Mouse (Mus musculus) intestine, embryonic 15.5 days (tissue): ENCODE measurements at regions not wholly inside any gene's neighbourhood (a gene's known extent, or its start where the extent isn't known, plus 50 kb on each side); places are given as distances from the start of the nearest gene placed in this dataset.

Experiments
- ATAC-seq: fragments of 200-750 bp; cut with Nextera tagmentation; 2 replicates; pipeline ENCODE4 v1.8.0; 2017; ENCODE audit warnings: moderate TSS enrichment, moderate library complexity
- H3K27ac ChIP-seq: fragments of 300-500 bp; sonication (generic); 2 replicates; pipeline ENCODE4 v1.5.1; 2015; ENCODE audit warnings: mild to moderate bottlenecking, inconsistent platforms
- H3K27me3 ChIP-seq: fragments of 300-500 bp; sonication (generic); replicated peaks from 2 replicates; pipeline ENCODE4 v1.6.1; 2015; ENCODE audit warnings: inconsistent platforms
- H3K36me3 ChIP-seq: fragments of 300-500 bp; sonication (generic); 2 replicates; pipeline ENCODE4 v1.6.1; 2015; ENCODE audit warnings: inconsistent platforms
- H3K4me1 ChIP-seq: fragments of 300-500 bp; sonication (generic); replicated peaks from 2 replicates; pipeline ENCODE4 v1.6.1; 2015; ENCODE audit warnings: inconsistent platforms
- H3K4me2 ChIP-seq: fragments of 300-500 bp; sonication (generic); replicated peaks from 2 replicates; pipeline ENCODE4 v1.6.1; 2015; ENCODE audit warnings: mild to moderate bottlenecking, inconsistent platforms
- H3K4me3 ChIP-seq: fragments of 300-500 bp; sonication (generic); replicated peaks from 2 replicates; pipeline ENCODE4 v1.5.1; 2015; ENCODE audit warnings: inconsistent platforms
- H3K9ac ChIP-seq: fragments of 300-500 bp; sonication (generic); 2 replicates; pipeline ENCODE4 v1.6.1; 2015; ENCODE audit warnings: inconsistent platforms
- H3K9me3 ChIP-seq: fragments of 300-500 bp; sonication (generic); 2 replicates; pipeline ENCODE4 v1.6.1; 2016; ENCODE audit warnings: inconsistent platforms
- WGBS: fragments of 180-500 bp; shearing (Covaris S2); methylation state at CpG from one replicate; pipeline ENCODE4 v1.1.7; 2015; 5-methylcytosine and 5-hydroxymethylcytosine counted together

GRCm38 (mm10) chr3:35547696-35548095 is 206.2 kb upstream of the Atp11b start:
- H3K27me3 ChIP-seq = no peaks in the 10 kb centered on the region
- H3K36me3 ChIP-seq = no peaks in the 10 kb centered on the region
- no peak overlapping the region for H3K4me3 ChIP-seq
- no peak overlapping the region for H3K27ac ChIP-seq
- H3K9me3 ChIP-seq = no peaks in the 10 kb centered on the region
- H3K9ac ChIP-seq = no peak overlapping the region
- no peaks in the 10 kb centered on the region for H3K4me1 ChIP-seq
- ATAC-seq = no peak
- H3K4me2 ChIP-seq = no peak overlapping the region

DNA sequence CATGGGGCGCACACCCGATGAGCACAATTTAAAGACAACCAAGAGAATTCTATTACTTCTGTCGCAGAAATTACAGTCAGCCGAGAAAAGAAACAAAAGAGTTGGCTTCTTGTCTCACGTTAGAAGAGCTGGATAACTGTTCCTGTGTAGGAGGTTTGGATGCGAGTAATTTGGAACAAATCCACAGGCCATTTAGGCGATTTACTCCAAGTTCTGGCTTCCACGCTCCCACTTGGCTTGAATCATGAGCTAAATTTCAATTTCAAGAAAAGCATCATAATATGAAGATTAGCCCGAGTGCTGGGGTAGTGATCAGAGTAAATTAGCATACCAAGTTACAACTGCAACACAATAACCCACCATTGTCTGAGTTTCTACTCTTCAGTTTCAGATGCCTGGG is 202.1 kb upstream of the Atp11b start:
- WGBS = 85% methylated on average over 9 of the region's 9 CpGs
- no peak for ATAC-seq
- no peaks in the 10 kb centered on the region for H3K27me3 ChIP-seq
- no peaks in the 10 kb centered on the region for H3K36me3 ChIP-seq
- H3K4me3 ChIP-seq = no peak overlapping the region
- H3K9ac ChIP-seq = no peak overlapping the region
- H3K27ac ChIP-seq = no peak overlapping the region
- no peak overlapping the region for H3K4me2 ChIP-seq
- no peaks in the 10 kb centered on the region for H3K9me3 ChIP-seq
- H3K4me1 ChIP-seq = no peaks in the 10 kb centered on the region

DNA sequence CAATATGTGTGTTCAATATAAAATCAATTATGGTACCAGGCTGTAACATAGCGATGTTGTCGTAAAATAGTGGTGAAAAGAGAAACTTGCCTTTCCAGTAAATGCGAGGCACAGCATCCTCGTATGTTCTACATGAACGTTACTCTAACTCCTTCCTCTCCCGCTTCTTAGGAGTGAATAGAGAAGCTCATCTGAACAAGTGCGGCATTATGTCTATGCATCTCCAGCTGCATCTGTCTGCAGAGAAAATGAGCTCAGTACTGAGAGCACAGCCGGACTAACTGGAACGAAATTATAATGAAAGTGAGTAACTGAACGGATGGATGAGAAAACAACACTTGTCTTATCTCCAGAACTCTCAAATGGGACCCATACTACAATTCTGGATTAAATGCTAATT is 193.5 kb upstream of the Atp11b start:
- Histone ChIP-seq H3K4me2 (no peak overlapping the region), H3K9ac (no peak overlapping the region), H3K4me3 (no peak overlapping the region), H3K36me3 (no peaks in the 10 kb centered on the region), H3K9me3 (no peaks in the 10 kb centered on the region), H3K27ac (no peak overlapping the region), H3K27me3 (no peaks in the 10 kb centered on the region), H3K4me1 (no peaks in the 10 kb centered on the region)
- no peak for ATAC-seq
- 84% methylated on average over 10 of the region's 10 CpGs for whole genome bisulfite sequencing

- Histone ChIP-seq H3K9ac (no peak overlapping the region), H3K36me3 (no peaks in the 10 kb centered on the region), H3K4me1 (no peaks in the 10 kb centered on the region), H3K27me3 (no peaks in the 10 kb centered on the region), H3K4me3 (no peak overlapping the region), H3K27ac (no peak overlapping the region), H3K9me3 (no peaks in the 10 kb centered on the region), H3K4me2 (no peak overlapping the region)
- no peak for ATAC-seq
- WGBS = 23% methylated on average over 10 of the region's 10 CpGs
Observed at GRCm38 (mm10) chr3:35574402-35574801, 179.5 kb upstream of the Atp11b start.
